Mouse (Mus musculus) CH12.LX (cell line): ENCODE data around the gene Ctso. TPM values are rescaled to one million over a fixed set of nuclear protein-coding genes. Genes with fewer than 3 reads are reported as not detected.

ENCODE experiments used
- DNase-seq: peaks from one replicate; pipeline ENCODE4 v3.0.0-alpha.2; 2013; ENCODE audit errors: extremely low read depth
- H3K27ac ChIP-seq: 2 replicates; pipeline ENCODE4 v1.5.1; 2012; ENCODE audit warnings: low read depth, mild to moderate bottlenecking, control low read depth, moderate library complexity; ENCODE audit not compliant: insufficient read depth
- H3K27me3 ChIP-seq: replicated peaks from 2 replicates; pipeline ENCODE3; 2012; ENCODE audit warnings: inconsistent platforms
- H3K36me3 ChIP-seq, 2 experiments: replicated peaks in 1 of 2; 2 replicates each; pipeline versions ENCODE3 to v1.6.1; 2012; ENCODE audit warnings: inconsistent platforms in 1 of 2, low read length in 1 of 2, mild to moderate bottlenecking in 1 of 2, mixed read lengths in 1 of 2, moderate library complexity in 1 of 2; ENCODE audit not compliant: control insufficient read depth in 1 of 2, insufficient read depth in 1 of 2
- H3K4me1 ChIP-seq, 2 experiments: 2 replicates each; pipeline ENCODE4 v1.6.1; 2012; ENCODE audit warnings: inconsistent platforms in 1 of 2, moderate library complexity in 1 of 2; ENCODE audit not compliant: insufficient read depth in 2 of 2, control insufficient read depth in 1 of 2
- H3K4me2 ChIP-seq: 2 replicates; pipeline ENCODE4 v1.6.1; 2012; ENCODE audit warnings: low read depth, mild to moderate bottlenecking, control low read depth; ENCODE audit not compliant: poor library complexity, insufficient read depth, severe bottlenecking
- H3K4me3 ChIP-seq, 3 experiments: fragments of 150-350 bp in 1 of 3; sonication (generic) in 1 of 3; replicated peaks in 1 of 3; 2 replicates each; pipeline versions ENCODE3 to v1.5.1; 2011 to 2012; ENCODE audit warnings: low read depth in 2 of 3, low read length in 2 of 3, mild to moderate bottlenecking in 2 of 3, moderate library complexity in 2 of 3, control low read depth in 1 of 3, improper control_type of control experiment in 1 of 3, inconsistent platforms in 1 of 3, mixed read lengths in 1 of 3; ENCODE audit not compliant: poor library complexity in 1 of 3
- H3K79me2 ChIP-seq: replicated peaks from 2 replicates; pipeline ENCODE4 v1.6.1; 2012; ENCODE audit warnings: mild to moderate bottlenecking, moderate library complexity; ENCODE audit not compliant: control insufficient read depth, poor library complexity, insufficient read depth, severe bottlenecking; ENCODE audit errors: extremely low read depth
- H3K9ac ChIP-seq: 2 replicates; pipeline ENCODE4 v1.6.1; 2012; ENCODE audit warnings: low read depth, mild to moderate bottlenecking, control low read depth, moderate library complexity; ENCODE audit not compliant: insufficient read depth
- H3K9me3 ChIP-seq: replicated peaks from 2 replicates; pipeline ENCODE3; 2012; ENCODE audit warnings: low read length, inconsistent platforms, mixed read lengths
- BHLHE40 ChIP-seq: IDR thresholded peaks from 2 replicates; pipeline ENCODE4 v1.6.1; 2011; ENCODE audit warnings: mild to moderate bottlenecking, low read depth, low read length, improper control_type of control experiment
- CHD1 ChIP-seq: IDR thresholded peaks from 2 replicates; pipeline ENCODE4 v1.6.1; 2012; ENCODE audit warnings: low read depth, low read length, improper control_type of control experiment, inconsistent platforms
- CHD2 ChIP-seq: IDR thresholded peaks from 2 replicates; pipeline ENCODE4 v1.6.1; 2011; ENCODE audit warnings: low read length, improper control_type of control experiment
- EP300 ChIP-seq: IDR thresholded peaks from 2 replicates; pipeline ENCODE4 v1.6.1; 2011; ENCODE audit warnings: low read length, improper control_type of control experiment
- ETS1 ChIP-seq: conservative IDR thresholded peaks from 2 replicates; pipeline ENCODE4 v1.6.1; 2012; ENCODE audit warnings: low read depth, mild to moderate bottlenecking, inconsistent platforms, low read length, improper control_type of control experiment, moderate library complexity
- GABPA ChIP-seq: IDR thresholded peaks from 2 replicates; pipeline ENCODE4 v1.6.1; 2012; ENCODE audit warnings: low read depth, low read length, improper control_type of control experiment, inconsistent platforms; ENCODE audit not compliant: insufficient replicate concordance
- IRF4 ChIP-seq: IDR thresholded peaks from 2 replicates; pipeline ENCODE4 v1.6.1; 2014; ENCODE audit warnings: low read depth, mild to moderate bottlenecking, inconsistent platforms, low read length, improper control_type of control experiment
- JUN ChIP-seq: IDR thresholded peaks from 2 replicates; pipeline ENCODE4 v1.6.1; 2011; ENCODE audit warnings: low read depth, mild to moderate bottlenecking, low read length, improper control_type of control experiment, moderate library complexity; ENCODE audit not compliant: insufficient read depth
- MAX ChIP-seq: IDR thresholded peaks from 2 replicates; pipeline ENCODE4 v1.6.1; 2011; ENCODE audit warnings: low read length, improper control_type of control experiment
- MAZ ChIP-seq: IDR thresholded peaks from 2 replicates; pipeline ENCODE4 v1.6.1; 2012; ENCODE audit warnings: low read depth, mild to moderate bottlenecking, inconsistent platforms, low read length, improper control_type of control experiment, moderate library complexity
- MEF2A ChIP-seq: IDR thresholded peaks from 2 replicates; pipeline ENCODE4 v1.6.1; 2014; ENCODE audit warnings: low read depth, mild to moderate bottlenecking, inconsistent platforms, low read length, improper control_type of control experiment, borderline replicate concordance
- MXI1 ChIP-seq: IDR thresholded peaks from 2 replicates; pipeline ENCODE4 v1.6.1; 2011; ENCODE audit warnings: mild to moderate bottlenecking, low read depth, low read length, improper control_type of control experiment
- MYC ChIP-seq: IDR thresholded peaks from 2 replicates; pipeline ENCODE4 v1.6.1; 2011; ENCODE audit warnings: low read depth, mild to moderate bottlenecking, improper control_type of control experiment, low read length
- NELFE ChIP-seq: IDR thresholded peaks from 2 replicates; pipeline ENCODE4 v1.6.1; 2011; ENCODE audit warnings: low read depth, low read length, improper control_type of control experiment
- POLR2A ChIP-seq: IDR thresholded peaks from 2 replicates; pipeline ENCODE4 v1.6.1; 2011; ENCODE audit warnings: low read depth, mild to moderate bottlenecking, improper control_type of control experiment, low read length
- POLR2AphosphoS2 ChIP-seq: IDR thresholded peaks from 2 replicates; pipeline ENCODE4 v1.6.1; 2011; ENCODE audit warnings: low read depth, low read length, improper control_type of control experiment
- TBP ChIP-seq: conservative IDR thresholded peaks from 2 replicates; pipeline ENCODE4 v1.6.1; 2011; ENCODE audit warnings: low read depth, low read length, improper control_type of control experiment
- UBTF ChIP-seq: IDR thresholded peaks from 2 replicates; pipeline ENCODE4 v1.6.1; 2012; ENCODE audit warnings: low read depth, mild to moderate bottlenecking, inconsistent platforms, low read length, improper control_type of control experiment, moderate library complexity
- USF1 ChIP-seq: IDR thresholded peaks from 2 replicates; pipeline ENCODE4 v1.6.1; 2014; ENCODE audit warnings: low read depth, mild to moderate bottlenecking, inconsistent platforms, low read length, improper control_type of control experiment
- USF2 ChIP-seq: conservative IDR thresholded peaks from 2 replicates; pipeline ENCODE4 v1.6.1; 2011; ENCODE audit warnings: low read depth, low read length, improper control_type of control experiment
- ZC3H11A ChIP-seq: IDR thresholded peaks from 2 replicates; pipeline ENCODE4 v1.6.1; 2012; ENCODE audit warnings: low read depth, mild to moderate bottlenecking, inconsistent platforms, low read length, improper control_type of control experiment
- ZMIZ1 ChIP-seq: IDR thresholded peaks from 2 replicates; pipeline ENCODE4 v1.6.1; 2012; ENCODE audit warnings: low read depth, mild to moderate bottlenecking, inconsistent platforms, low read length, improper control_type of control experiment
- ZNF384 ChIP-seq: IDR thresholded peaks from 2 replicates; pipeline ENCODE4 v1.6.1; 2012; ENCODE audit warnings: low read depth, low read length, improper control_type of control experiment, inconsistent platforms
- dilution Hi-C: fragments of 300-500 bp; cut with MboI; formaldehyde crosslinking; loops from 2 replicates; pipeline ENCODE4 v1.14.3; 2020; ENCODE audit warnings: low sequenced_read_pairs; ENCODE audit not compliant: extremely low pct_unique_long_range_greater_than_20kb, extremely low pct_ligation_motif_present
- in situ Hi-C: fragments of 300-500 bp; cut with MboI; formaldehyde crosslinking; loops from 3 replicates; pipeline ENCODE4 v1.14.3; 2019; ENCODE audit warnings: low sequenced_read_pairs, low pct_ligation_motif_present, low pct_unique_long_range_greater_than_20kb, mixed read lengths
- polyA plus RNA-seq: library from polyadenylated mRNA; unstranded; fragments of >175 nt; gene quantifications from 2 replicates; pipeline ENCODE4 v1.2.1, GENCODE M21; 2012; ENCODE audit warnings: low read depth; ENCODE audit not compliant: insufficient read length
- total RNA-seq, 2 experiments: library from RNA; depleted of rRNA; stranded (reverse); fragments of 300-350 nt in 1 of 2; fragments of >200 nt in 1 of 2; gene quantifications; 2 replicates each; pipeline ENCODE4 v1.2.3; 2012 to 2014

The Ctso gene
- total and polyA plus RNA-seq, 3 experiments = 21.1 to 41.7 (median 39.2) TPM

GRCm38 (mm10) chr3:81938924-81939323 is 6.5 kb downstream of the Ctso start:
- Histone ChIP-seq H3K4me1 (peaks cover 0 to 73% of the 10 kb centered on the region in 2 experiments; a peak in 2 of 4 replicates), H3K27me3 (no peaks in the 10 kb centered on the region), H3K4me3 (no peak overlapping the region), H3K9me3 (no peaks in the 10 kb centered on the region), H3K9ac (no peak overlapping the region), H3K79me2 (peaks cover 25% of the 10 kb centered on the region), H3K4me2 (no peak overlapping the region), H3K36me3 (peaks cover 17 to 55% of the 10 kb centered on the region in 2 experiments), H3K27ac (no peak overlapping the region)
- dilution Hi-C loops (no loop called here), in situ Hi-C loops (no loop called here)
- no peak for TF ChIP-seq ETS1
- no peak for TF ChIP-seq ZNF384
- TF ChIP-seq USF2 = no peak
- TF ChIP-seq ZMIZ1 = no peak
- TF ChIP-seq MEF2A = no peak
- TF ChIP-seq POLR2A = no peak
- TF ChIP-seq USF1 = no peak
- no peak for TF ChIP-seq CHD1
- TF ChIP-seq POLR2AphosphoS2 = no peak
- TF ChIP-seq MXI1 = no peak
- TF ChIP-seq GABPA = no peak
- TF ChIP-seq CHD2 = no peak
- TF ChIP-seq IRF4 = no peak
- TF ChIP-seq ZC3H11A = no peak
- TF ChIP-seq NELFE = no peak
- TF ChIP-seq MAZ = no peak
- no peak for TF ChIP-seq MYC
- DNase-seq = no peak

GRCm38 (mm10) chr3:81942341-81942740 is 9.9 kb downstream of the Ctso start:
- H3K4me1 ChIP-seq = peaks cover 0 to 41% of the 10 kb centered on the region in 2 experiments; a peak in 2 of 4 replicates
- no peak overlapping the region for H3K4me3 ChIP-seq
- peaks cover 34 to 70% of the 10 kb centered on the region in 2 experiments for H3K36me3 ChIP-seq
- in situ Hi-C loops = no loop called here
- H3K4me2 ChIP-seq = no peak overlapping the region
- H3K9me3 ChIP-seq = no peaks in the 10 kb centered on the region
- no peak overlapping the region for H3K27ac ChIP-seq
- no peaks in the 10 kb centered on the region for H3K27me3 ChIP-seq
- H3K9ac ChIP-seq = no peak overlapping the region
- H3K79me2 ChIP-seq = peaks cover 14% of the 10 kb centered on the region
- no peak for TF ChIP-seq USF1
- TF ChIP-seq MAX = no peak
- no peak for TF ChIP-seq UBTF
- TF ChIP-seq EP300 = no peak
- no peak for TF ChIP-seq MXI1
- TF ChIP-seq BHLHE40 = no peak
- TF ChIP-seq CHD2 = no peak
- TF ChIP-seq ZNF384 = no peak
- TF ChIP-seq TBP = no peak
- no peak for TF ChIP-seq POLR2AphosphoS2
- TF ChIP-seq JUN = no peak
- DNase-seq = no peak
- dilution Hi-C loops = no loop called here
